Mouse (Mus musculus) liver, postnatal 0 days (tissue): Measurements from ENCODE around the gene Ptpre. TPM values are rescaled to one million over a fixed set of nuclear protein-coding genes. Genes with fewer than 3 reads are reported as not detected.

Source experiments
- ATAC-seq: fragments of 200-750 bp; cut with Nextera tagmentation; 2 replicates; pipeline ENCODE4 v1.8.0; 2017; ENCODE audit warnings: mild to moderate bottlenecking, moderate library complexity
- DNase-seq: peaks from one replicate; pipeline ENCODE4 v3.0.0-alpha.2; 2016
- H3K27ac ChIP-seq: fragments of 300-500 bp; sonication (generic); 2 replicates; pipeline ENCODE4 v1.5.1; 2014; ENCODE audit warnings: antibody characterized with exemption, moderate library complexity, mild to moderate bottlenecking, low read depth
- H3K27me3 ChIP-seq: fragments of 300-500 bp; sonication (generic); 2 replicates; pipeline ENCODE4 v1.6.1; 2014; ENCODE audit warnings: low read length, control low read depth, mixed read lengths; ENCODE audit not compliant: insufficient read depth
- H3K36me3 ChIP-seq: fragments of 300-500 bp; sonication (generic); replicated peaks from 2 replicates; pipeline ENCODE4 v1.6.1; 2014; ENCODE audit warnings: mild to moderate bottlenecking, control low read depth, low read length, moderate library complexity, mixed read lengths; ENCODE audit not compliant: insufficient read depth
- H3K4me1 ChIP-seq: fragments of 300-500 bp; sonication (generic); 2 replicates; pipeline ENCODE4 v1.6.1; 2014; ENCODE audit warnings: antibody characterized with exemption, mild to moderate bottlenecking, control low read depth; ENCODE audit not compliant: insufficient read depth
- H3K4me2 ChIP-seq: fragments of 300-500 bp; sonication (generic); 2 replicates; pipeline ENCODE4 v1.6.1; 2014; ENCODE audit warnings: low read depth, mild to moderate bottlenecking, low read length, moderate library complexity, mixed read lengths
- H3K4me3 ChIP-seq: fragments of 300-500 bp; sonication (generic); 2 replicates; pipeline ENCODE4 v1.5.1; 2014; ENCODE audit warnings: low read depth, low read length
- H3K9ac ChIP-seq: fragments of 300-500 bp; sonication (generic); replicated peaks from 2 replicates; pipeline ENCODE4 v1.6.1; 2014; ENCODE audit warnings: mild to moderate bottlenecking, moderate library complexity
- H3K9me3 ChIP-seq: fragments of 300-500 bp; sonication (generic); 2 replicates; pipeline ENCODE4 v1.6.1; 2016; ENCODE audit warnings: mild to moderate bottlenecking, control low read depth, low read length, mixed read lengths
- CTCF ChIP-seq: sonication (generic); IDR thresholded peaks from 2 replicates; pipeline ENCODE4 v1.5.1; 2016; ENCODE audit warnings: antibody characterized with exemption, low read depth
- EP300 ChIP-seq: IDR thresholded peaks from 2 replicates; pipeline ENCODE4 v1.6.1; 2016; ENCODE audit warnings: antibody characterized with exemption, low read depth, mild to moderate bottlenecking
- WGBS: fragments of 180-500 bp; shearing (Covaris S2); extraction: QIAGEN DNeasy Blood & Tissue Kit; methylation state at CpG from one replicate; pipeline ENCODE4 v1.1.7; 2014; ENCODE audit not compliant: insufficient replicate concordance; 5-methylcytosine and 5-hydroxymethylcytosine counted together
- polyA plus RNA-seq: library from polyadenylated mRNA; unstranded; fragments of >200 nt; fragmentation: Nextera tagmentation; extraction: Ambion mirVana; gene quantifications from 2 replicates; pipeline ENCODE4 v1.2.1, GENCODE M21; 2015

Gene Ptpre
- polyA plus RNA-seq, 1 experiment from 2014 or later = 3.9 TPM

DNA sequence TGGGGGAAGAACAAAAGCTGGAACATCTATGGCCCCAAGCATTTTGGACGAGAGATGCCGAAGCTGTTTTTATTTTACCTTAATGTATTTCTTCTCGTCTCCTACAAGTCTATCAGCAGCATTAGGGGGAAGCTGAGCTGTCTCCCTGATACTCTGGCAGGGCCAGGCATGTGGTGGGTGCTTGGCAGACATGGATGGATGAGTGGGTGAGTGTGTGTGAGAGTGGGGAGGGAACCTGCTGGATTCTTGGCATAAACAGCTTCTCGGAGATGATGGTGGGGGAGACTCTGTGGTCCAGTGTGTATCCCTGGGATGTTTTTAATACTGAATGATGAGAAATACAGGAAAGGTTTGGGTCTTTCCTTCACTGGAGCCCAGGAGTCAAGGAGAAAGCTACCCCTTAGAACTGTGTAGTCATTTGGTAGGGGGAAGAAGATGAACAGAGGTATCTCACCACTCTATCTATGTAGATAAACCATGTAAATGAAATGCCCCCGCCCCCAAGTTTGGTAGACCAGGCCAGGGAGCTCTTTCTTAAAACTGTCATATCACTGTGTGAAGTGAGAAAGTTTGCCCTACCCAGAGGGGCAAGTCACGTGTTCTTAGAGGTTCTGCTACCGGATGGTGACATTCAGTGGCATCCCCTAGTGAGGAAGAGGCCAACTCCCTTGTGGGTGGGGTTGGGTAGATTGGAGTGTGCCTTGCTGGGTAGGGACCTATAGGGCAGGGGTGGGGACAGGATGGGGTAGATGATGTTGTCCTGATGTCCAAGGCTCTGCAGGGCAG lies 43.2 kb downstream of the Ptpre start:
- DNase-seq = peak; percentile 47
- Histone ChIP-seq H3K4me2 (peak overlapping the region; percentile 51), H3K36me3 (no peaks in the 10 kb centered on the region), H3K4me1 (peaks cover 12% of the 10 kb centered on the region), H3K4me3 (no peak overlapping the region), H3K27me3 (no peaks in the 10 kb centered on the region), H3K9me3 (no peaks in the 10 kb centered on the region), H3K27ac (peak overlapping the region; percentile 78), H3K9ac (no peak overlapping the region)
- TF ChIP-seq EP300 (no peak), CTCF (no peak)
- ATAC-seq = peak; percentile 88
- 40% methylated on average over 7 of the region's 7 CpGs for WGBS

DNA sequence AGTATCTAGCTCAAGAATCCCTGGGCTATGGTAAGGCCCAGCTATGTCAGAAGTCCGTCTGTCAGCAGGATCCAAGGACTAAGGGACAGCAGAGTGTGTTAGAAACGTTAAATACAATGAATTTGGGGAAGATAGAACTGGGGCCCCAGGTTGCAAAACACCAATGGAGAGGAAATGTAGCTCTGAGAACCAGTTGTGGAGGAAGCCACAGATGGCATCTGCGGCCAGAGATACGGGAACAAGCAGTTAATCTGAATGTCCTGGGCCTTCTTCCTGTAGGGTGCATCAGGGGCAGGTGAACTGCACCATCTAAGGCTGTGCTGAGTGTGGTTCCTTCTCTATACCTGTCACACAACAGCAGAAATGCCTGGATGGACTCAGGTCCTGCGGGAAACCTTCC lies 43.8 kb downstream of the Ptpre start:
- ATAC-seq (peak; percentile 71), DNase-seq (peak; percentile 52)
- no peaks in the 10 kb centered on the region for H3K36me3 ChIP-seq
- H3K9me3 ChIP-seq = no peaks in the 10 kb centered on the region
- peaks cover 12% of the 10 kb centered on the region for H3K4me1 ChIP-seq
- no peak overlapping the region for H3K9ac ChIP-seq
- peak overlapping the region; percentile 51 for H3K4me2 ChIP-seq
- WGBS = 22% methylated on average over 5 of the region's 5 CpGs
- TF ChIP-seq EP300 = peak; percentile 82
- no peak for TF ChIP-seq CTCF
- H3K27me3 ChIP-seq = no peaks in the 10 kb centered on the region
- no peak overlapping the region for H3K4me3 ChIP-seq
- H3K27ac ChIP-seq = peak overlapping the region; percentile 78

DNA sequence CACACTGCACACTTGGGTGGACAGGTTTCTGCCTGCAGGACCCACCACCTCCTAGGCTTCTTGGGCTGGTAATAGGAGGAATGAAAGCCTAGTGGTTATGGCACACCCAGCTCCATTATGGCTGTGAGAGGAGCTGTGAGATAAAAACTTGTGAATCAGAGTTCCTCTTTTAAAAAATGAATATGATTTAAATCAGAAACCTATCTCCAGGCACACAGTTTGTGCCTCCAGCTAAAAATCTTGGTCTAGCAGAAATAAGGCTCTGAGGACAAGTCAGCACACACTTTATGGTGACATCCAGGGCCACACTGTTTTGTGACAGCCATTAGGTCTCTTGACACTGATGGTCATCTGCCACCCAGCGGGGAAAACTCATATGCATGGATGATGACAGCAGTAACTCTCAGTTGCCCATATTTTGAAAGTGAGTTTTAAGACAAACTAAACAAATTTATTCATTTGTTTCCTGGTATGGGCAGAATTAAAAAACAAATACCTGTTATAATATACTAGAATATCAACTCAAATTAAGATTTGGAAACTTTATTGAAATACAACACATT lies 47.9 kb downstream of the Ptpre start:
- TF ChIP-seq CTCF = no peak
- TF ChIP-seq EP300 = no peak
- 55% methylated on average over 1 of the region's 1 CpGs for WGBS
- H3K36me3 ChIP-seq = no peaks in the 10 kb centered on the region
- H3K27ac ChIP-seq = no peak overlapping the region
- no peak overlapping the region for H3K4me2 ChIP-seq
- no peak for DNase-seq
- ATAC-seq = no peak
- no peak overlapping the region for H3K9ac ChIP-seq
- H3K4me1 ChIP-seq = peaks cover 15% of the 10 kb centered on the region
- H3K27me3 ChIP-seq = no peaks in the 10 kb centered on the region
- H3K4me3 ChIP-seq = no peak overlapping the region
- H3K9me3 ChIP-seq = no peaks in the 10 kb centered on the region

DNA sequence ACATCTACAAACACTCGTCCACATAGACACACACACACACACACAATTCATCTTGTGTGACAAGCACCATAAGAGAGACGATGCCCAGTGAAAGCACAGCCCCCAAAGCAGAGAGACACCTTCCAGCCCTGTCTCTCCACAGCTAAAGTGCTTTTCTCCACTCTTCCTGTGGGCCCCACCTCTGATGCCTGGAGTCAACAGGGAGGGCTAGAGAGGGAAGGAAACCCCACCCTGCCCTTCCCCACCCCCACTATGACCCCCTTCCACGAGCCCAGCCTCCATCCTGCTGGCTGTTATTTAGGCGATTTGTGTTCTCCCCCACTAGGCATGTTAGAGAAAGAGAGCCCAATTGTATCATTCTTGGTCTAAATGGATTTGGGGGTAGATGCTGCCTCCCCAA lies 49.1 kb downstream of the Ptpre start:
- Histone ChIP-seq H3K9ac (no peak overlapping the region), H3K27ac (no peak overlapping the region), H3K36me3 (no peaks in the 10 kb centered on the region), H3K4me2 (no peak overlapping the region), H3K4me1 (peaks cover 12% of the 10 kb centered on the region), H3K4me3 (no peak overlapping the region), H3K27me3 (no peaks in the 10 kb centered on the region), H3K9me3 (no peaks in the 10 kb centered on the region)
- DNase-seq = no peak
- TF ChIP-seq CTCF (no peak), EP300 (no peak)
- ATAC-seq = no peak
- WGBS = 29% methylated on average over 4 of the region's 4 CpGs

DNA sequence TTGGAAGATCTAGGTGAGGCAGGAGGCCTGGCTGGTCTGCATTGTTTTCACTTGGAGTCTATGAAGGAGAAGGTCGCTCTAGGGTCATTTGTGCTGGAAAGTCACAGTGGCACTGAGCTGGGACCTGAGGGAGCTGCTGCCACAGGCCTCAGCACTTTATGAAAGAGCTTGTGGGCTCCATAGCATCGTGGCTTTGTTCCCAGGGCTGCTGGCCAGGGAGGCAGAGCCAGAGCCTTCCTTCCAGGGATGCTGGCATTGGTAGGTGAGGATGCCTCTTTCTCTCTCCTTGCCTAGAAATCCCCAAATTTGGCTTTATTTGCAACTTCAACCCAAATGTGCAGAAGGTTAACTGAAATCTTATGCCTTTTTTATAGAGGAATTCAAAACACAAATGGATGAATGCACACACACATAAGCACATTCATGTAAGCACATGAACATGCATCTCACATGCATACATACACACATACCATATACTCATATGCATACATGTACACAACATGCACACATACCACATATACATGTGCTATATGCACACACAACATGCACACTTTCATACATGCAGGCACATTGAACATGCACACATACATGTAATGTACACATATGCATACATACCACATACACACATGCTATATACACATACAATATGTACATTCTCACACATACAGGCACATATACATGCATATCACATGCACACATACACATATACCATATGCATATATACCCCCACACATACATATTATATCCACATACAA lies 50.7 kb downstream of the Ptpre start:
- Histone ChIP-seq H3K27ac (no peak overlapping the region), H3K9ac (no peak overlapping the region), H3K4me2 (no peak overlapping the region), H3K4me3 (no peak overlapping the region), H3K4me1 (peaks cover 17% of the 10 kb centered on the region), H3K36me3 (no peaks in the 10 kb centered on the region), H3K9me3 (no peaks in the 10 kb centered on the region), H3K27me3 (no peaks in the 10 kb centered on the region)
- TF ChIP-seq CTCF (no peak), EP300 (no peak)
- whole genome bisulfite sequencing = 30% methylated on average over 2 of the region's 2 CpGs
- DNase-seq (no peak), ATAC-seq (no peak)
